Mouse (Mus musculus) kidney, embryonic 16.5 days (tissue): ENCODE results near the gene Btbd9. TPM values are rescaled to one million over a fixed set of nuclear protein-coding genes. Genes with fewer than 3 reads are reported as not detected.

Experiments
- ATAC-seq: fragments of 200-750 bp; cut with Nextera tagmentation; 2 replicates; pipeline ENCODE4 v1.8.0; 2017; ENCODE audit warnings: moderate TSS enrichment; ENCODE audit not compliant: low FRiP score, low TSS enrichment
- H3K27ac ChIP-seq: fragments of 300-500 bp; sonication (generic); 2 replicates; pipeline ENCODE4 v1.5.1; 2014; ENCODE audit warnings: low read length
- H3K27me3 ChIP-seq: fragments of 300-500 bp; sonication (generic); 2 replicates; pipeline ENCODE4 v1.6.1; 2014; ENCODE audit warnings: low read length, control low read depth, mixed read lengths; ENCODE audit not compliant: insufficient read depth
- H3K36me3 ChIP-seq: fragments of 300-500 bp; sonication (generic); 2 replicates; pipeline ENCODE4 v1.6.1; 2014; ENCODE audit warnings: low read length, control low read depth, mixed read lengths; ENCODE audit not compliant: insufficient read depth
- H3K4me1 ChIP-seq: fragments of 300-500 bp; sonication (generic); 2 replicates; pipeline ENCODE4 v1.6.1; 2014; ENCODE audit warnings: low read length, control low read depth, mixed read lengths; ENCODE audit not compliant: insufficient read depth
- H3K4me2 ChIP-seq: fragments of 300-500 bp; sonication (generic); replicated peaks from 2 replicates; pipeline ENCODE4 v1.6.1; 2014; ENCODE audit warnings: low read depth, low read length
- H3K4me3 ChIP-seq: fragments of 300-500 bp; sonication (generic); 2 replicates; pipeline ENCODE4 v1.5.1; 2014; ENCODE audit warnings: mild to moderate bottlenecking, low read length
- H3K9ac ChIP-seq: fragments of 300-500 bp; sonication (generic); replicated peaks from 2 replicates; pipeline ENCODE4 v1.6.1; 2014; ENCODE audit warnings: low read length
- H3K9me3 ChIP-seq: fragments of 300-500 bp; sonication (generic); 2 replicates; pipeline ENCODE4 v1.6.1; 2016; ENCODE audit warnings: low read length, control low read depth
- WGBS: fragments of 180-500 bp; shearing (Covaris S2); extraction: QIAGEN DNeasy Blood & Tissue Kit; methylation state at CpG from one replicate; pipeline ENCODE4 v1.1.7; 2014; 5-methylcytosine and 5-hydroxymethylcytosine counted together
- polyA plus RNA-seq: library from polyadenylated mRNA; unstranded; fragments of >200 nt; fragmentation: Nextera tagmentation; extraction: Ambion mirVana; gene quantifications from 2 replicates; pipeline ENCODE4 v1.2.1, GENCODE M21; 2015

The Btbd9 gene
- polyA plus RNA-seq, 1 experiment from 2014 or later, result 58.3 TPM

- 44% methylated on average over 5 of the region's 5 CpGs for WGBS
- Histone ChIP-seq H3K9ac (no peak overlapping the region), H3K36me3 (no peaks in the 10 kb centered on the region), H3K4me1 (no peaks in the 10 kb centered on the region), H3K27ac (no peak overlapping the region), H3K27me3 (no peaks in the 10 kb centered on the region), H3K4me2 (no peak overlapping the region), H3K4me3 (no peak overlapping the region), H3K9me3 (no peaks in the 10 kb centered on the region)
- ATAC-seq, result no peak
These were observed 197.9 kb downstream of the Btbd9 start for GRCm38 (mm10) chr17:30378221-30379010.

- Histone ChIP-seq H3K4me2 (no peak overlapping the region), H3K27me3 (no peaks in the 10 kb centered on the region), H3K4me1 (no peaks in the 10 kb centered on the region), H3K4me3 (no peak overlapping the region), H3K9ac (no peak overlapping the region), H3K9me3 (no peaks in the 10 kb centered on the region), H3K36me3 (no peaks in the 10 kb centered on the region), H3K27ac (no peak overlapping the region)
- ATAC-seq, result no peak
- WGBS, result 34% methylated on average over 1 of the region's 1 CpGs
These were observed 198.5 kb downstream of the Btbd9 start for GRCm38 (mm10) chr17:30377754-30378153.

- H3K4me1 ChIP-seq, result no peaks in the 10 kb centered on the region
- no peaks in the 10 kb centered on the region for H3K27me3 ChIP-seq
- H3K36me3 ChIP-seq, result no peaks in the 10 kb centered on the region
- no peak overlapping the region for H3K27ac ChIP-seq
- WGBS, result 97% methylated on average over 1 of the region's 1 CpGs
- no peak overlapping the region for H3K9ac ChIP-seq
- H3K4me2 ChIP-seq, result no peak overlapping the region
- H3K4me3 ChIP-seq, result no peak overlapping the region
- no peak for ATAC-seq
- H3K9me3 ChIP-seq, result no peaks in the 10 kb centered on the region
These were observed 201.2 kb downstream of the Btbd9 start for GRCm38 (mm10) chr17:30375107-30375506.

- Histone ChIP-seq H3K27me3 (no peaks in the 10 kb centered on the region), H3K9ac (no peak overlapping the region), H3K9me3 (no peaks in the 10 kb centered on the region), H3K27ac (no peak overlapping the region), H3K36me3 (no peaks in the 10 kb centered on the region), H3K4me3 (no peak overlapping the region), H3K4me2 (no peak overlapping the region), H3K4me1 (no peaks in the 10 kb centered on the region)
- ATAC-seq, result no peak
- 62% methylated on average over 2 of the region's 2 CpGs for WGBS
These were observed 207.7 kb downstream of the Btbd9 start for GRCm38 (mm10) chr17:30368559-30368958.

GRCm38 (mm10) chr17:30364701-30365100, 211.6 kb downstream of the Btbd9 start:
- Histone ChIP-seq H3K4me2 (no peak overlapping the region), H3K4me3 (no peak overlapping the region), H3K9me3 (no peaks in the 10 kb centered on the region), H3K4me1 (peaks cover 9% of the 10 kb centered on the region), H3K9ac (no peak overlapping the region), H3K27ac (no peak overlapping the region), H3K36me3 (no peaks in the 10 kb centered on the region), H3K27me3 (no peaks in the 10 kb centered on the region)
- no peak for ATAC-seq
- 84% methylated on average over 1 of the region's 1 CpGs for WGBS

GRCm38 (mm10) chr17:30363365-30363764, 212.9 kb downstream of the Btbd9 start:
- Histone ChIP-seq H3K36me3 (no peaks in the 10 kb centered on the region), H3K27me3 (no peaks in the 10 kb centered on the region), H3K4me2 (no peak overlapping the region), H3K27ac (no peak overlapping the region), H3K9ac (no peak overlapping the region), H3K4me3 (no peak overlapping the region), H3K9me3 (no peaks in the 10 kb centered on the region), H3K4me1 (peaks cover 16% of the 10 kb centered on the region)
- ATAC-seq, result no peak
- 61% methylated on average over 5 of the region's 5 CpGs for WGBS

GRCm38 (mm10) chr17:30360654-30361053, 215.6 kb downstream of the Btbd9 start:
- Histone ChIP-seq H3K4me3 (no peak overlapping the region), H3K27ac (no peak overlapping the region), H3K9me3 (no peaks in the 10 kb centered on the region), H3K9ac (no peak overlapping the region), H3K36me3 (no peaks in the 10 kb centered on the region), H3K4me2 (no peak overlapping the region), H3K27me3 (no peaks in the 10 kb centered on the region), H3K4me1 (peaks cover 24% of the 10 kb centered on the region)
- 22% methylated on average over 1 of the region's 1 CpGs for WGBS
- no peak for ATAC-seq

- no peaks in the 10 kb centered on the region for H3K9me3 ChIP-seq
- H3K27me3 ChIP-seq, result no peaks in the 10 kb centered on the region
- H3K36me3 ChIP-seq, result no peaks in the 10 kb centered on the region
- H3K27ac ChIP-seq, result no peak overlapping the region
- no peak overlapping the region for H3K4me2 ChIP-seq
- whole genome bisulfite sequencing, result 32% methylated on average over 5 of the region's 5 CpGs
- H3K4me1 ChIP-seq, result peaks cover 35% of the 10 kb centered on the region
- no peak overlapping the region for H3K9ac ChIP-seq
- H3K4me3 ChIP-seq, result no peak overlapping the region
- ATAC-seq, result no peak
These were observed 216.9 kb downstream of the Btbd9 start for GRCm38 (mm10) chr17:30359392-30359791.

GRCm38 (mm10) chr17:30355431-30355830, 220.9 kb downstream of the Btbd9 start:
- Histone ChIP-seq H3K4me2 (no peak overlapping the region), H3K36me3 (no peaks in the 10 kb centered on the region), H3K27me3 (no peaks in the 10 kb centered on the region), H3K9me3 (no peaks in the 10 kb centered on the region), H3K9ac (no peak overlapping the region), H3K4me1 (peaks cover 40% of the 10 kb centered on the region), H3K4me3 (no peak overlapping the region), H3K27ac (0 out of 2 replicates have a peak overlapping the region, but pooled peaks have one; percentile 61)
- 32% methylated on average over 1 of the region's 1 CpGs for WGBS
- ATAC-seq, result no peak

GRCm38 (mm10) chr17:30354381-30354780, 221.9 kb downstream of the Btbd9 start:
- Histone ChIP-seq H3K36me3 (no peaks in the 10 kb centered on the region), H3K9ac (no peak overlapping the region), H3K27me3 (no peaks in the 10 kb centered on the region), H3K4me2 (no peak overlapping the region), H3K4me3 (no peak overlapping the region), H3K4me1 (peaks cover 34% of the 10 kb centered on the region), H3K9me3 (no peaks in the 10 kb centered on the region), H3K27ac (peak overlapping the region; percentile 61)
- no peak; the same call in 1 of the 2 replicates for ATAC-seq
- WGBS, result 51% methylated on average over 5 of the region's 5 CpGs
